10 mouse cellular contexts compared by ENCODE assay signal in genomic region chr10:111419375-111420194, GRCm38 (mm10). TPM values are rescaled to one million over a fixed set of nuclear protein-coding genes. Genes with fewer than 3 reads are reported as not detected.
DNase-seq lines count a peak whose midpoint lies in the region; ATAC-seq and TF ChIP-seq lines count a peak whose summit lies in the region.
"Had no signal": no experiment of that assay in that cellular context is flagged by ENCODE, and none has a peak within 500 bp of the region (broad histone marks: within the 10 kb centered on the region; RNA-seq: fewer than 3 reads in every experiment).

No protein-coding gene starts in this region.

- H3K27me3 ChIP-seq in heart, embryonic 10.5 days (ENCODE audit: insufficient read depth, poor library complexity, severe bottlenecking) = no peaks in the 10 kb centered on the region
- H3K27me3 ChIP-seq in forebrain, embryonic 15.5 days = no peaks in the 10 kb centered on the region
- H3K27me3 ChIP-seq: CH12.LX had no signal

- peak overlapping the region; percentile 29 for H3K9ac ChIP-seq in forebrain, embryonic 15.5 days (replicated peaks)

- H3K27ac ChIP-seq in heart, embryonic 10.5 days = peak overlapping the region; percentile 67
- H3K27ac ChIP-seq in forebrain, embryonic 15.5 days (replicated peaks) = no peak overlapping the region

- intact Hi-C loops in left cerebral cortex, postnatal 25 days (cut with DNase I) = loop anchor here (2.0 to 5.0 kb wide), 2 partner anchors 37 to 53 kb away; partner anchors contain the start of gene Nap1l1

- no peaks in the 10 kb centered on the region for H3K36me3 ChIP-seq in heart, embryonic 10.5 days
- H3K36me3 ChIP-seq in forebrain, embryonic 15.5 days = no peaks in the 10 kb centered on the region

- WGBS in heart, embryonic 10.5 days = 25% methylated on average over 23 of the region's 23 CpGs
- 9% methylated on average over 23 of the region's 23 CpGs for WGBS in forebrain, embryonic 15.5 days

- H3K9me3 ChIP-seq in heart, embryonic 10.5 days = no peaks in the 10 kb centered on the region
- H3K9me3 ChIP-seq in forebrain, embryonic 15.5 days = no peaks in the 10 kb centered on the region

- peak overlapping the region; percentile 43 for H3K4me3 ChIP-seq in heart, embryonic 10.5 days
- H3K4me3 ChIP-seq in forebrain, embryonic 15.5 days = peak overlapping the region; percentile 36
- H3K4me3 ChIP-seq: myocyte had no signal

- peak overlapping the region; percentile 62 for H3K4me2 ChIP-seq in forebrain, embryonic 15.5 days (replicated peaks)

- no peak for TF ChIP-seq CTCF in brain, embryonic 14.5 days (IDR thresholded peaks at IDR 0.05; ENCODE audit: borderline replicate concordance, extremely low read depth, insufficient read depth, insufficient read length)

- peak; percentile 39 for ATAC-seq in forebrain, embryonic 15.5 days (replicated peaks)

- TF ChIP-seq POLR2A in brain, embryonic 14.5 days (IDR thresholded peaks at IDR 0.05; ENCODE audit: borderline replicate concordance, extremely low read depth, insufficient read depth, insufficient read length, poor library complexity, severe bottlenecking) = no peak

- peaks cover 43% of the 10 kb centered on the region for H3K4me1 ChIP-seq in heart, embryonic 10.5 days
- peaks cover 19% of the 10 kb centered on the region for H3K4me1 ChIP-seq in forebrain, embryonic 15.5 days

- DNase-seq in heart, embryonic 10.5 days (ENCODE audit: low spot score) = no peak
- no peak for DNase-seq in heart, adult 8-10 months (ENCODE audit: low spot score)
- peak; percentile 79 for DNase-seq in brain, embryonic 14.5 days (ENCODE audit: low read depth)
- DNase-seq in left cerebral cortex, postnatal 25 days (ENCODE audit: low spot score in 2 of 2) = peak; percentile 35 to 36
- DNase-seq in retina, postnatal 1 day = peak; percentile 74
- DNase-seq in testis, postnatal 14 days (ENCODE audit: low spot score) = no peak
- DNase-seq in thymus, postnatal 4 days = no peak

RNA-seq across cellular contexts. Expression of gene Nap1l1, which starts 53.4 kb away (rescaled TPM):
- 190 and 243 TPM in 2 replicates for polyA plus RNA-seq in heart, embryonic 10.5 days (2016; fragmentation: Nextera tagmentation; extraction: Ambion mirVana)
- 10 to 100 TPM; 59.4 to 73.3 (median 66.5) TPM for total RNA-seq in heart, adult 8-10 months (2022)
- polyA plus RNA-seq in brain, embryonic 14.5 days (2012; rRNA removed) = 201 and 274 TPM in 2 replicates
- 210 and 219 TPM in 2 replicates for polyA plus RNA-seq in forebrain, embryonic 15.5 days (2015; fragmentation: Nextera tagmentation; extraction: Ambion mirVana)
- 100 to 1,000 TPM; 223 to 236 TPM for total RNA-seq in left cerebral cortex, postnatal 25 days (2021)

Comparison
In these comparisons a context has a peak if more than half of its experiments do, and no peak if none do; other contexts are left out.
1. DNase-seq: peak in brain, embryonic 14.5 days (single experiment), left cerebral cortex, postnatal 25 days (2 of 2) and retina, postnatal 1 day (single experiment); none in heart, embryonic 10.5 days (single experiment), heart, adult 8-10 months (single experiment), testis, postnatal 14 days (single experiment) and thymus, postnatal 4 days (single experiment).